Mouse (Mus musculus) E14TG2a.4 (cell line): ENCODE results near the gene Aifm3.

Experiments
- H3K27me3 ChIP-seq: 2 replicates; pipeline ENCODE4 v1.6.1; 2014; ENCODE audit warnings: low read length, control low read depth; ENCODE audit not compliant: insufficient read depth
- H3K36me3 ChIP-seq: 2 replicates; pipeline ENCODE4 v1.6.1; 2014; ENCODE audit warnings: low read length, control low read depth; ENCODE audit not compliant: insufficient read depth
- H3K4me1 ChIP-seq: replicated peaks from 2 replicates; pipeline ENCODE4 v1.6.1; 2014; ENCODE audit warnings: low read depth, low read length, control low read depth
- H3K4me3 ChIP-seq: replicated peaks from 2 replicates; pipeline ENCODE4 v1.5.1; 2014; ENCODE audit warnings: mild to moderate bottlenecking, low read length
- H3K9me3 ChIP-seq: 2 replicates; pipeline ENCODE4 v1.6.1; 2014; ENCODE audit warnings: low read length, control low read depth
- CTCF ChIP-seq: conservative IDR thresholded peaks from 2 replicates; pipeline ENCODE4 v1.5.1; 2014; ENCODE audit warnings: low read length
- NANOG ChIP-seq: IDR thresholded peaks from 2 replicates; pipeline ENCODE4 v1.6.1; 2014; ENCODE audit warnings: borderline replicate concordance, low read length, mixed read lengths
- POU5F1 ChIP-seq: IDR thresholded peaks from 2 replicates; pipeline ENCODE4 v1.6.1; 2014; ENCODE audit warnings: low read length, borderline replicate concordance

Gene Aifm3

DNA sequence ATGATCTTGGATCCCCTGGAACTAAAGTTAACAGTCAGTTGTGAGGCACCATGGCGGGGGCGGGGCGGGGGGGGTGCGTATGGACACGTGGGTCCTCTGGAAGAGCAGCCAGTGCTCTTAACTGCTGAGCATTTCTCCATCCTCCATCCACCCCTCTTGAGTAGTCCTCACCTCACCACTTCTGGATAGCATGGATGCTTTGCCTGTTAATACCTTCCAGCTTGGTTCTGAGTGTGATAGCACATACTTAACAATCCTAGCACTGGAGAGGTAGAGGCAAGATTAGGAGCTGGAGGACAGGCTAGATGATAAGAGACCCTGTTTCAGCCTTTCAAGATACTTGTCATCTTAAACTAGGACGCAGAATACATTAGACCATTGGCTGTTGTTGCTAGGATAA, 16.9 kb upstream of the Aifm3 start:
- Histone ChIP-seq H3K9me3 (no peaks in the 10 kb centered on the region), H3K4me1 (peaks cover 41% of the 10 kb centered on the region), H3K4me3 (no peak overlapping the region), H3K36me3 (peaks cover 83% of the 10 kb centered on the region), H3K27me3 (no peaks in the 10 kb centered on the region)
- TF ChIP-seq NANOG = no peak
- no peak for TF ChIP-seq CTCF
- no peak for TF ChIP-seq POU5F1

DNA sequence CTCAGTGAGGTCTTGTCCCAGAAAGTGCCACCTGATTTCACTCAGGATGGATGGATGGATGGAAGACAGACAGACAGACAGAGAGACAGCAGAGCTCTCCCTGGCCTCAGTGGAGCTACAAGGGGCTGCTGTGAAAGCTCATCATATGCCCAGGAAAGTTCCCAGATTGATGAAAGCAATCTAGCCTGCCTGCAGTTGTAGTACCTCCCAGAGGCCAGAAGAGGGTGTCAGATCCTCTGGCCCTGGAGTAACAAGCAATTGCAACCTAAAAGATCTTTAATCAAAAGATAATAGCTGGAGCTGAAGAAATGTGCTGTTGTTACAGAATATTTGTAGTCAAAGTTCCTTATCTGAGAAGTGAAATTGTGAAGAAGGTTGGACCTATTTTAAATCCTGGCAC, 15.3 kb upstream of the Aifm3 start:
- no peak for TF ChIP-seq POU5F1
- peak; percentile 99 for TF ChIP-seq CTCF
- TF ChIP-seq NANOG = no peak
- Histone ChIP-seq H3K9me3 (no peaks in the 10 kb centered on the region), H3K4me3 (no peak overlapping the region), H3K27me3 (no peaks in the 10 kb centered on the region), H3K36me3 (peaks cover 70% of the 10 kb centered on the region), H3K4me1 (peaks cover 55% of the 10 kb centered on the region)

DNA sequence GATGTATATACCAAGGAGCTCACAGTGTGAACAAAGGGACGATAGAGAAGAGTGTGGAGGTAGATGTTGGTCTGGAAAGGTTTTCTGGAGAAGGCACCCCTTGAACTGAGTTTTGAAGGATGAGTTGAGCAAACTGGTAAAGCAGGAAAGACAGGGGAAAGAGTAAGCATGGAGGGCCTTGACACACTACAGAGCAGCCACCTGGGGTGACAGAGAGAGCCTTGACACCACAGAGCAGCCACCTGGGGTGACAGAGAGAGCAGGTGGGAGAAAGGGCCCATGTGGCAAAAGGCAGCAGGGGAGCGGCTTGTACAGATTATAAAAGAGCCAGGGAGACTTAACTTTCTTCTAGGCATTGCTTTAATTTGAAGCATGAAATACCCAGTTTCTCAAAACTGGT, 14.7 kb upstream of the Aifm3 start:
- TF ChIP-seq CTCF = no peak
- no peak for TF ChIP-seq POU5F1
- no peak for TF ChIP-seq NANOG
- H3K36me3 ChIP-seq = peaks cover 70% of the 10 kb centered on the region
- no peaks in the 10 kb centered on the region for H3K9me3 ChIP-seq
- no peaks in the 10 kb centered on the region for H3K27me3 ChIP-seq
- peaks cover 59% of the 10 kb centered on the region for H3K4me1 ChIP-seq
- H3K4me3 ChIP-seq = no peak overlapping the region

- TF ChIP-seq CTCF (no peak), NANOG (no peak), POU5F1 (no peak)
- Histone ChIP-seq H3K4me3 (no peak overlapping the region), H3K9me3 (no peaks in the 10 kb centered on the region), H3K27me3 (no peaks in the 10 kb centered on the region), H3K4me1 (peaks cover 57% of the 10 kb centered on the region), H3K36me3 (peaks cover 69% of the 10 kb centered on the region)
Measured at GRCm38 (mm10) chr16:17475326-17475725, 14.1 kb upstream of the Aifm3 start.

GRCm38 (mm10) chr16:17478331-17478943, 11.0 kb upstream of the Aifm3 start:
- Histone ChIP-seq H3K4me3 (peak overlapping the region; percentile 35), H3K27me3 (no peaks in the 10 kb centered on the region), H3K4me1 (peaks cover 83% of the 10 kb centered on the region), H3K9me3 (no peaks in the 10 kb centered on the region), H3K36me3 (peaks cover 67% of the 10 kb centered on the region)
- TF ChIP-seq POU5F1 (no peak), NANOG (no peak), CTCF (no peak)

DNA sequence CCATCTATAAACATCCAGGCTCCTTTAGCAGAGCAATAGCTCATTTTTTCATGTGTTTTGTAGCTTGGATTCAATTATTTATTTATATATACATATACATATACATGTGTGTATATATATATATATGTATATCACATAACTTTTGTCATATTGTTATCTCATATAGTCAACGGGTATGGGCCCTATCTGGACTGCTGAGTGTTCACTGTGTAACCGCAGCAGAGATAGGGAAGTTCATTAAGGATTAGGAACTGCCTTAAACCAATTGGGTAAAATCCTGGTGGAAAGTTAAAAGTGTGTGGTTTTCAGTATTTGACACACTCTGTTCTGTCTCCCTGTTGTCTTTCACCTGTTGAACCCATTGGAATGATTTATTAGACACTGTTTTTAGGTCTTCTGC, 7.9 kb upstream of the Aifm3 start:
- Histone ChIP-seq H3K36me3 (peaks cover 77% of the 10 kb centered on the region), H3K27me3 (no peaks in the 10 kb centered on the region), H3K4me1 (peaks cover 74% of the 10 kb centered on the region), H3K4me3 (no peak overlapping the region), H3K9me3 (no peaks in the 10 kb centered on the region)
- TF ChIP-seq CTCF (no peak), POU5F1 (no peak), NANOG (no peak)

DNA sequence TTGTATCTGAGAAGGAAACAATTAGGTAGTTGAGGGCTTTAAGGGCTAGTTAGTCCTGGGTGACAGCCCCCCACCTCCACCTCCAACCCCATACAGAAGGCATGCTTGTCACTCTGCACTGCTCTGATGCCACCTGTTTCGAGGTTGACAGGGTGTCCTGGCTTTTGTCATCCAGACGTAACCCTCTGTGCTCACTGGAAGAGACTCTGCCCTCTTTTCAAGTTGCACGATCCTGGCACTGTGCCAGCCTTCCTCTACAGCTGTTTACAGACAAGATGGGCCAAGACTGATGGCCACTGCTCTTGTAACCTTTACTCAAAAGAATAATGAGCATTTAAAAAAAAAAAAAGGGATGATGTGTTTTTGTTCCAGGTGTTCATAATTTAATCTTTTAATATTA, 2.9 kb upstream of the Aifm3 start:
- Histone ChIP-seq H3K4me3 (no peak overlapping the region), H3K36me3 (peaks cover 64% of the 10 kb centered on the region), H3K9me3 (no peaks in the 10 kb centered on the region), H3K27me3 (peaks cover 19% of the 10 kb centered on the region), H3K4me1 (peaks cover 60% of the 10 kb centered on the region)
- no peak for TF ChIP-seq NANOG
- no peak for TF ChIP-seq POU5F1
- no peak for TF ChIP-seq CTCF

- Histone ChIP-seq H3K4me1 (peaks cover 38% of the 10 kb centered on the region), H3K36me3 (peaks cover 42% of the 10 kb centered on the region), H3K9me3 (no peaks in the 10 kb centered on the region), H3K27me3 (peaks cover 34% of the 10 kb centered on the region), H3K4me3 (peak overlapping the region; percentile 84)
- peak; percentile 29 for TF ChIP-seq CTCF
- TF ChIP-seq NANOG = no peak
Measured at GRCm38 (mm10) chr16:17488478-17489468, 638 bp upstream of the Aifm3 start.
